Mouse (Mus musculus) cerebellum, adult 2 months (tissue): ENCODE data around the gene Wdr38.

ENCODE experiments used
- CTCF ChIP-seq: fragments of 200-500 bp; IDR thresholded peaks from 2 replicates; pipeline ENCODE4 v1.5.1; 2011; ENCODE audit warnings: low read depth, mild to moderate bottlenecking, control low read depth, low read length, moderate library complexity, borderline replicate concordance; ENCODE audit not compliant: insufficient read depth
- POLR2A ChIP-seq: fragments of 200-500 bp; IDR thresholded peaks from 2 replicates; pipeline ENCODE4 v1.6.1; 2011; ENCODE audit warnings: low read length, control low read depth, borderline replicate concordance; ENCODE audit not compliant: insufficient read depth

GRCm38 (mm10) chr2:38950281-38950719 lies 47.0 kb upstream of the Wdr38 start:
- no peak for TF ChIP-seq CTCF
- TF ChIP-seq POLR2A = no peak
